Mouse (Mus musculus) bone marrow, adult 2 months (tissue): ENCODE measurements around the gene Son. TPM values are rescaled to one million over a fixed set of nuclear protein-coding genes. Genes with fewer than 3 reads are reported as not detected.

ENCODE experiments used
- H3K27ac ChIP-seq: fragments of 200-500 bp; 2 replicates; pipeline ENCODE4 v1.5.1; 2012; ENCODE audit warnings: low read depth, mild to moderate bottlenecking, control low read depth, inconsistent platforms, low read length; ENCODE audit not compliant: control insufficient read depth, poor library complexity, insufficient read depth
- H3K4me1 ChIP-seq: fragments of 200-500 bp; 2 replicates; pipeline ENCODE4 v1.6.1; 2011; ENCODE audit warnings: low read length; ENCODE audit not compliant: control insufficient read depth, insufficient read depth
- H3K4me3 ChIP-seq: fragments of 200-500 bp; replicated peaks from 2 replicates; pipeline ENCODE3; 2011; ENCODE audit warnings: mild to moderate bottlenecking, low read depth, low read length, control low read depth; ENCODE audit not compliant: control insufficient read depth
- CTCF ChIP-seq: fragments of 200-500 bp; IDR thresholded peaks from 2 replicates; pipeline ENCODE4 v1.5.1; 2011; ENCODE audit warnings: low read length, control low read depth; ENCODE audit not compliant: control insufficient read depth, insufficient read depth
- POLR2A ChIP-seq: fragments of 200-500 bp; IDR thresholded peaks from 2 replicates; pipeline ENCODE4 v1.6.1; 2011; ENCODE audit warnings: low read depth, mild to moderate bottlenecking, control low read depth, low read length, borderline replicate concordance; ENCODE audit not compliant: control insufficient read depth
- WGBS: fragments of 180-500 bp; shearing (Covaris S2); methylation state at CpG from one replicate; pipeline ENCODE4 v1.1.7; 2018; 5-methylcytosine and 5-hydroxymethylcytosine counted together
- polyA plus RNA-seq: library from polyadenylated mRNA; stranded (reverse); fragments of >200 nt; gene quantifications from 2 replicates; pipeline ENCODE4 v1.2.4, GENCODE M21; 2011; ENCODE audit warnings: low replicate concordance; ENCODE audit not compliant: missing spikeins, insufficient read depth, insufficient read length

The Son gene
- polyA plus RNA-seq, 1 experiment: 165 TPM

DNA sequence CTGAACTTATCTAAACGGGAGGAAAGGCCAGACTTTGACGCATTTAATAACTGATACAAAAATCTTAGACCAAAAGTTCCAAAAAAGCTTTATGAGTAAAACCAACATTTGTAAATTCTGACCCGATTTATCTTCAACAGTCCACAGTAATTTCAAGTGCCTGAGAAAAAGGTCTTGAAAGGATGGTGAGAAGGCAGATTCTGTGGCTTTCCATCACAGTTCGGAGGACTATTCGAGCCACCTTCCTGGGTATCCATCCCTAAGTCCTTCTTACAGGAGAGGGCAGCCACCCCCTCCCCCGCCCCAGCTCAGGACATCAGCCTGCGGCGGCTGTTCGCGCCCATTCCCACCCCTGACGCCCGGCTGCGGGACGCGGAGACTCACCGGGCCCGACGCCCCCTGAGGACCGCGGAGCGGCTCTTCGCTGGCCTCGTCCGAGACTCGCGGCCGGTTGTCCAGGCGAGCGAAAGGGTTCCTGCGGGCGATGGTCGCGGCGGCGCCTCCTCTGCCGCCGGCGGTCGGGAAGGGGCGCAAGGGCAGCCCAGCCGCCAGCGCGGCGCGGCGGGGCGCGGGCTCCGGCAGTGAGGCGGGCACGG lies 40.8 kb downstream of the Son start:
- H3K4me3 ChIP-seq: peak overlapping the region; percentile 71
- 2% methylated on average over 51 of the region's 51 CpGs for WGBS
- H3K27ac ChIP-seq: peak overlapping the region; percentile 85

DNA sequence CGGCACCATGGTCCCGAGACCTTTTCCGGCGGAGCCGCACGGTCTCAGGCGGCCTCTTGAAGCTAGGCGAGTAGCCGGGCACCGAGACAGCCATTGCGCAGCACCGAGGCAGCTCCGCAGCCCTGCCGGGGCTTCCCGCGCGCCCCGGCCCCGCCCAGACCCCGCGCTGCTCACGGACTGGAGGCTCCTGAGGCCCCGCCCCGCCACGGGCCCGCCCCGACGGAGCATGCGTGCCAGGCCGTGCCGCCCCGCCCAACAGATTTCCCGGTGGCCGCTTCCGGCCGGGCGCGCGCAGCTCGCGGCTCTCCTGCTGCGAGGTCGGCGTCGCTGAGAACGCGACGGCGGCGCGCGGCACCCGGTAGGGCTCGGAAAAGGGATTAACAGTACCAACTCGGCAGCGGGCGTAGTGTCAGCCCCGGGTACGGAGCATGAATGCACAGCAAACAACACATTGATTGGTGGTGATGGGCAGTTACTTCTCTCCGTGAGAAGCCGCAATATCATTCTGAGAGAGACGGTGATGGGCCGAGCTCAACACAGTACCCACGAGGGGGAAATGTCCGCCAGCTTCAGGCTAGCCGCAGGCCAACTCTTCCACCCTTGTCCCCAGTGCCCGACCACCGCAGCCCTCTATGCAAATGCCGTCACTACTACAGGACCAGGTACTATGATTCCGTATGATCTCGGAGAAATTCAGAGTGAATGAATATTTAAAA lies 41.5 kb downstream of the Son start, which contains the start of gene Donson:
Gene Donson (minus strand): TSS at position 152 of the 716 bp plus-strand sequence.
- under 1% methylated on average over 71 of the region's 71 CpGs for WGBS
- H3K4me1 ChIP-seq: peaks cover 3% of the 10 kb centered on the region; the same call in 1 of the 2 replicates
- TF ChIP-seq POLR2A: peak; percentile 85; the same call in 1 of the 2 replicates
- no peak for TF ChIP-seq CTCF
- peak within 1 kb of the TSS; percentile 94 for H3K27ac ChIP-seq
- peak within 1 kb of the TSS; percentile 95 for H3K4me3 ChIP-seq

More for the DNA sequence above, 40.8 kb downstream of the Son start:
- TF ChIP-seq POLR2A (no peak), CTCF (no peak)
- H3K4me1 ChIP-seq: peaks cover 3% of the 10 kb centered on the region; the same call in 1 of the 2 replicates

DNA sequence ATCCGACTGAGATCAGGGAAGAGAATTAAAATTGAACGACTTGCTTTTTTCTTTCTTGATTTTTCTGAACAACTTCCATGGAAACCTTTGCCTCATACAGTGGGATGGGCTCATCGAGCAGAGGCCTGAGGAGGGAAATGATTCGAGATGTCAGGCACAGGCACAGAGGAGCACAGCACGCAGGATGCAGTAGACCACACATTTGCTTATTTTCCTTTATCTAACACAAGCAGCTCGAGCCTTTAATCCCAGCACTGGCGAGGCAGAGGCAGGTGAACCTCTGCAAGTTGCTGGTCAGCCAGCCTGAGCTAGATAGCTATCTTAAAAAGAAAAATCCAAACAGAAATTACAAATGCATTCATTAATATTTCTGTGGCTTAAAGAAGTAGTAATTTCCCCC lies 42.5 kb downstream of the Son start:
- WGBS: 30% methylated on average over 7 of the region's 7 CpGs
- Histone ChIP-seq H3K4me1 (peaks cover 3% of the 10 kb centered on the region; the same call in 1 of the 2 replicates), H3K27ac (no peak overlapping the region), H3K4me3 (peak overlapping the region; percentile 13)
- no peak for TF ChIP-seq CTCF
- no peak for TF ChIP-seq POLR2A

- Histone ChIP-seq H3K27ac (no peak overlapping the region), H3K4me3 (no peak overlapping the region), H3K4me1 (no peaks in the 10 kb centered on the region; the same call in 1 of the 2 replicates)
- TF ChIP-seq CTCF (peak; percentile 96), POLR2A (no peak)
- WGBS: 29% methylated on average over 14 of the region's 14 CpGs
Observed at GRCm38 (mm10) chr16:91694455-91695084, 47.3 kb downstream of the Son start.

DNA sequence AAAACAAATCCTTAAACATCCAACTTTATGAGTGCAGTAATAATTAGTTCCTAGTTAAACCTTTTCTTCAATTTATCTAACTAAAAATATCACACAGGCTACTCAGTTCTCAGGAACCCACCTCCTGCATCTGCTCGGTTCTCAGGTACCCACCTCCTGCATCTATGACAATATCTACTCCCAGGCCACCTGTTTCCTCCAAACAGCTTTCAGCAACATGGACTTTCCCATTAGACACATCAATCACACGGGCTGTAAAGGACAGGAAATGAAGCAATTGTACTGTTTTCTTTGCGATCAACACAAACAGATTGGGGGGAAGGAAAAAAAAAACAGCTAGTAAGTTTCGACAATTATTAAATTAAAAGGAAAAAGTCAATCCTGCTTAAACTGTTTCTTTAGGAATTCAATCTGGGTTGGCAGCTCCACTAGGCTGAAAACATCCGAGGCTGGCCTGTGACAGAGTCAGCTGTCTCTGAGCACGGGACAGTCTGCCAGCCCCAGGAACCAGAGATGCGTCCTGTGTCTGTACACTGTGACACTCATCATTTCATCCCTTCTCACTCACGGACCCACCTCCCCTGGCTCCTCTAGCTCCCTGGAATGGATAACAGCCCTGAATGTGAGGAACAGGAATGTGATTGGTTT lies 47.9 kb downstream of the Son start:
- Histone ChIP-seq H3K27ac (no peak overlapping the region), H3K4me3 (no peak overlapping the region), H3K4me1 (no peaks in the 10 kb centered on the region)
- WGBS: 37% methylated on average over 8 of the region's 8 CpGs
- TF ChIP-seq POLR2A: no peak
- no peak for TF ChIP-seq CTCF

- TF ChIP-seq POLR2A (no peak), CTCF (no peak)
- H3K4me3 ChIP-seq: no peak overlapping the region
- H3K4me1 ChIP-seq: no peaks in the 10 kb centered on the region
- WGBS: 77% methylated on average over 1 of the region's 1 CpGs
- H3K27ac ChIP-seq: no peak overlapping the region
Observed at GRCm38 (mm10) chr16:91698995-91699394, 51.7 kb downstream of the Son start.

- no peaks in the 10 kb centered on the region for H3K4me1 ChIP-seq
- no peak for TF ChIP-seq POLR2A
- no peak for TF ChIP-seq CTCF
- no peak overlapping the region for H3K27ac ChIP-seq
- WGBS: 93% methylated on average over 13 of the region's 13 CpGs
- no peak overlapping the region for H3K4me3 ChIP-seq
Observed at GRCm38 (mm10) chr16:91701908-91702307, 54.6 kb downstream of the Son start.

DNA sequence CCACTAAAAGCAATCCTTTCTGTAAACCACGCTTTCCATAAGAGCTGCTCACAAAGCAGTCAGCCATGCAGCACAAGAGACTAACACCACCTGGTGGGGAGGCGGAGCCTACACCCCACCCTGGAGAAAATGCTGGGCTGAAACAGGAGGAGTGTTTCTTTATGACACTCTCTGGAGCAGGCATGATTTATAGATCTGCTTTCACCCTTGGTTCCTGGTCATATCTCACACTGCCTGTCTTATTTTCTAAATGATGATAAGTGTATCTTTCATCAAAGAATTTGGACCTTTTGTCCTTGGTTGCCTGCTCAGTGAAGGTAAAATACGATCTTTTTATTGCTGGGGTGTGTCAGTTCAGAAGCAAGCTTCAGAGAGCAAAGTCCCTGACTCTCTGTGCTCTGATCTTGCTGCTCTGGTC lies 55.5 kb downstream of the Son start:
- WGBS: 79% methylated on average over 3 of the region's 3 CpGs

More for the DNA sequence above, 55.5 kb downstream of the Son start:
- no peak overlapping the region for H3K27ac ChIP-seq
- H3K4me3 ChIP-seq: no peak overlapping the region
- no peak for TF ChIP-seq POLR2A
- TF ChIP-seq CTCF: no peak
- no peaks in the 10 kb centered on the region for H3K4me1 ChIP-seq
